Mouse (Mus musculus) ES-CJ7 (cell line): Measurements from ENCODE around the gene Myh11.

ENCODE experiments used
- DNase-seq: peaks from one replicate; pipeline ENCODE4 v3.0.0; 2011; ENCODE audit warnings: low read depth, low spot score

Myh11 gene

GRCm38 (mm10) chr16:14272374-14272965 is 18.7 kb downstream of the Myh11 start:
- no peak for DNase-seq

- DNase-seq = no peak
These were observed 25.8 kb downstream of the Myh11 start for GRCm38 (mm10) chr16:14265203-14265920.

GRCm38 (mm10) chr16:14264504-14264903 is 26.7 kb downstream of the Myh11 start:
- DNase-seq = no peak

GRCm38 (mm10) chr16:14263241-14263640 is 27.9 kb downstream of the Myh11 start:
- DNase-seq = no peak

- DNase-seq = no peak
These were observed 28.8 kb downstream of the Myh11 start for GRCm38 (mm10) chr16:14262410-14262809.

- no peak for DNase-seq
These were observed 32.3 kb downstream of the Myh11 start for GRCm38 (mm10) chr16:14258856-14259255.

GRCm38 (mm10) chr16:14253586-14253985 is 37.6 kb downstream of the Myh11 start:
- DNase-seq = no peak

- no peak for DNase-seq
These were observed 38.3 kb downstream of the Myh11 start for GRCm38 (mm10) chr16:14252877-14253276.

GRCm38 (mm10) chr16:14249913-14250312 is 41.3 kb downstream of the Myh11 start:
- no peak for DNase-seq

- DNase-seq = peak; percentile 45
These were observed 48.6 kb downstream of the Myh11 start for GRCm38 (mm10) chr16:14242553-14242952.

- no peak for DNase-seq
These were observed 49.1 kb downstream of the Myh11 start for GRCm38 (mm10) chr16:14242059-14242458.

GRCm38 (mm10) chr16:14237100-14237723 is 54.0 kb downstream of the Myh11 start:
- peak; percentile 79 for DNase-seq

GRCm38 (mm10) chr16:14215156-14215555 is 76.0 kb downstream of the Myh11 start:
- DNase-seq = no peak

GRCm38 (mm10) chr16:14198798-14199197 is 92.4 kb downstream of the Myh11 start:
- no peak for DNase-seq

- DNase-seq = peak; percentile 63
These were observed 95.7 kb downstream of the Myh11 start for GRCm38 (mm10) chr16:14195427-14195826.

- peak; percentile 18 for DNase-seq
These were observed 96.8 kb downstream of the Myh11 start for GRCm38 (mm10) chr16:14194164-14194950.

- DNase-seq = no peak
These were observed 105.7 kb downstream of the Myh11 start for GRCm38 (mm10) chr16:14185516-14185915.

GRCm38 (mm10) chr16:14183856-14184255 is 107.3 kb downstream of the Myh11 start:
- DNase-seq = no peak

GRCm38 (mm10) chr16:14182360-14182759 is 108.8 kb downstream of the Myh11 start:
- no peak for DNase-seq

GRCm38 (mm10) chr16:14180163-14180733 is 110.9 kb downstream of the Myh11 start:
- no peak for DNase-seq

GRCm38 (mm10) chr16:14178041-14178440 is 113.1 kb downstream of the Myh11 start:
- DNase-seq = no peak

- DNase-seq = no peak
These were observed 121.5 kb downstream of the Myh11 start for GRCm38 (mm10) chr16:14169706-14170105.
